Mouse (Mus musculus): ENCODE data around the gene Rasa2. TPM values are rescaled to one million over a fixed set of nuclear protein-coding genes. Genes with fewer than 3 reads are reported as not detected.

Rasa2 gene
- polyA plus RNA-seq (2017; shearing (Covaris generic)) = 45.6 TPM

GRCm38 (mm10) chr9:96631389-96632072 is at the start of gene Rasa2:
TSS of gene Rasa2 (minus strand) at chr9:96631617.

DNA sequence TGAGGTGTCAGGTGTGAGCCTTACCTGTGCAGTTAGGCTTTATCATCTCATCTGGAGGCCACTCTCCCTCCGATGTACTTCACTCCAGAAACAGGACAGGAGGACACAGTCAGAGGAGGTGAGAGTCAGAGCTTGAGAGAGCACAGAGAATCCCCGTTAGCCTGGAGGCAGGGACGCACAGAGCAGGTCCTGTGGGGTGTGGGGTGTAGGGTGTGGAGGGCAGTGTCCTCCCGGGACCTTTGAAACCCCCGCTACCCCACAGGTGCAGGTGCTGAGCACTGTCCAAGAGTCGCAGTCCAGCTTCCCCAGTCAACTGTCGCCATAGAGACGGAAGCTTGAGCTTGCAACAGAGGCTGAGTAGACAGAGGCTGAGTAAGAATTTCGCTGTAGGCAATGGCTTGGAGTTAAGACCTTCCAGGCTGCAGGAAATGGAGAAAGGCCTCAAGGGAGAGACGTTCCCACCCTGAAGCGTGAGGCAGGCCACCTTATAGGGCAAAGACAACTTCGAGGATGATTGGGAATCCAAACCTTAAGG is 106.4 kb downstream of the Rasa2 start, which contains the start of gene Gm28729:
Gm28729 (minus strand) TSS at position 293 of the 535 bp plus-strand sequence.

Other genes starting within 250 kb of the Rasa2 start
- 98.8 TPM for gene Rnf7, start 152.9 kb downstream of the Rasa2 start, polyA plus RNA-seq (2017; shearing (Covaris generic))
- not detected for gene Gm28729, start 106.4 kb downstream of the Rasa2 start, polyA plus RNA-seq (2017; shearing (Covaris generic))
- 41.6 TPM for gene Zbtb38, start 121.2 kb upstream of the Rasa2 start, polyA plus RNA-seq (2017; shearing (Covaris generic))